Mouse (Mus musculus) forebrain, embryonic 12.5 days (tissue): ENCODE results near the gene 6430550D23Rik. TPM values are rescaled to one million over a fixed set of nuclear protein-coding genes. Genes with fewer than 3 reads are reported as not detected.

Experiments used
- ATAC-seq: fragments of 200-750 bp; cut with Nextera tagmentation; 2 replicates; pipeline ENCODE4 v1.8.0; 2017; ENCODE audit warnings: moderate TSS enrichment; ENCODE audit not compliant: low FRiP score
- H3K27ac ChIP-seq: fragments of 300-500 bp; sonication (generic); 2 replicates; pipeline ENCODE4 v1.5.1; 2016; ENCODE audit warnings: mild to moderate bottlenecking
- H3K27me3 ChIP-seq: fragments of 300-500 bp; sonication (generic); 2 replicates; pipeline ENCODE4 v1.6.1; 2016; ENCODE audit warnings: mild to moderate bottlenecking
- H3K36me3 ChIP-seq: fragments of 300-500 bp; sonication (generic); replicated peaks from 2 replicates; pipeline ENCODE4 v1.6.1; 2016; ENCODE audit warnings: mild to moderate bottlenecking
- H3K4me1 ChIP-seq: fragments of 300-500 bp; sonication (generic); 2 replicates; pipeline ENCODE4 v1.6.1; 2016
- H3K4me2 ChIP-seq: fragments of 300-500 bp; sonication (generic); 2 replicates; pipeline ENCODE4 v1.6.1; 2016; ENCODE audit warnings: mild to moderate bottlenecking, moderate library complexity
- H3K4me3 ChIP-seq: fragments of 300-500 bp; sonication (generic); replicated peaks from 2 replicates; pipeline ENCODE4 v1.5.1; 2016; ENCODE audit warnings: mild to moderate bottlenecking
- H3K9ac ChIP-seq: fragments of 300-500 bp; sonication (generic); 2 replicates; pipeline ENCODE4 v1.6.1; 2016; ENCODE audit warnings: mild to moderate bottlenecking
- H3K9me3 ChIP-seq: fragments of 300-500 bp; sonication (generic); 2 replicates; pipeline ENCODE4 v1.6.1; 2016
- WGBS: fragments of 180-500 bp; shearing (Covaris S2); methylation state at CpG from one replicate; pipeline ENCODE4 v1.1.7; 2016; 5-methylcytosine and 5-hydroxymethylcytosine counted together
- polyA plus RNA-seq: library from polyadenylated mRNA; unstranded; fragments of >200 nt; fragmentation: Nextera tagmentation; extraction: Ambion mirVana; gene quantifications from 2 replicates; pipeline ENCODE4 v1.2.1, GENCODE M21; 2016

6430550D23Rik gene
- polyA plus RNA-seq, 1 experiment from 2014 or later = 1.3 TPM

DNA sequence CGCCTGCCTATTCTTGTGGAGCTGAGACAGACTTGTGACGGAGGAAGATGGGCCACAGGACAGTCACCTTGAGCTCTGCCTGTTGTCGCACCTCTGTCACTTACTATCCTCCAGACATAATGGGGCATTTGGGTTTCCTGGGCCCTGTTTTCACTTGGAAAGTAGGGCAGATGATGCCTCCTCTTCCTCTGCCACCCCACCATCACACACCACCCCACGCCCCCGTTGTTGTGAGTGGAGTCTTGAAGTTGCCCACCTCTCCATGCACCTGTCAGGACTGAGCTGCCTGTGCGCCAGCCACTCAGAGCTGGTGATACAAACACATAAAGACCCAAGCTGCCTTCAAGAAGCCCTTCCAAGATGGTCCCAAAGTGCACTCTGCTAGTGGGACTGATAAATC lies 20.6 kb downstream of the 6430550D23Rik start:
- WGBS = 97% methylated on average over 6 of the region's 6 CpGs
- ATAC-seq = no peak
- H3K4me3 ChIP-seq = no peak overlapping the region

DNA sequence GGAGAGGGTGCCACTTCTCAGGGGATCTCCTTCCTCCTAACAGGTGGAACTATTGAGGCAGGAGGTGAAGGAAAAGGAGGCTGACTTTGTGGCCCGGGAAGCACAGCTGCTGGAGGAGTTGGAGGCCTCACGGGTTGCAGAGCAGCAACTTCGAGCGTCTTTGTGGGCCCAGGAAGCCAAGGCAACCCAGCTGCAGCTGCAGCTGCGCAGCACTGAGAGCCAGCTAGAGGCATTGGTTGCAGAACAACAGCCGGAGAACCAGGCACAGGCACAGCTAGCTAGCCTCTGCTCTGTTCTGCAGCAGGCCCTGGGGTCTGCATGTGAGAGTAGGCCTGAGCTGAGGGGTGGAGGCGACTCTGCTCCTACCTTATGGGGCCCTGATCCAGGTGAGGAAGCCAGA lies 22.0 kb downstream of the 6430550D23Rik start:
- H3K4me2 ChIP-seq = no peak overlapping the region
- H3K27me3 ChIP-seq = no peaks in the 10 kb centered on the region
- ATAC-seq = no peak
- no peaks in the 10 kb centered on the region for H3K4me1 ChIP-seq
- H3K36me3 ChIP-seq = peaks cover 99% of the 10 kb centered on the region
- H3K9me3 ChIP-seq = no peaks in the 10 kb centered on the region
- H3K9ac ChIP-seq = no peak overlapping the region
- WGBS = 93% methylated on average over 7 of the region's 7 CpGs
- no peak overlapping the region for H3K4me3 ChIP-seq
- H3K27ac ChIP-seq = no peak overlapping the region

More for the DNA sequence above, 20.6 kb downstream of the 6430550D23Rik start:
- H3K4me2 ChIP-seq = no peak overlapping the region
- H3K9me3 ChIP-seq = no peaks in the 10 kb centered on the region
- H3K27ac ChIP-seq = no peak overlapping the region
- peaks cover 99% of the 10 kb centered on the region for H3K36me3 ChIP-seq
- H3K27me3 ChIP-seq = no peaks in the 10 kb centered on the region
- H3K4me1 ChIP-seq = no peaks in the 10 kb centered on the region
- no peak overlapping the region for H3K9ac ChIP-seq

DNA sequence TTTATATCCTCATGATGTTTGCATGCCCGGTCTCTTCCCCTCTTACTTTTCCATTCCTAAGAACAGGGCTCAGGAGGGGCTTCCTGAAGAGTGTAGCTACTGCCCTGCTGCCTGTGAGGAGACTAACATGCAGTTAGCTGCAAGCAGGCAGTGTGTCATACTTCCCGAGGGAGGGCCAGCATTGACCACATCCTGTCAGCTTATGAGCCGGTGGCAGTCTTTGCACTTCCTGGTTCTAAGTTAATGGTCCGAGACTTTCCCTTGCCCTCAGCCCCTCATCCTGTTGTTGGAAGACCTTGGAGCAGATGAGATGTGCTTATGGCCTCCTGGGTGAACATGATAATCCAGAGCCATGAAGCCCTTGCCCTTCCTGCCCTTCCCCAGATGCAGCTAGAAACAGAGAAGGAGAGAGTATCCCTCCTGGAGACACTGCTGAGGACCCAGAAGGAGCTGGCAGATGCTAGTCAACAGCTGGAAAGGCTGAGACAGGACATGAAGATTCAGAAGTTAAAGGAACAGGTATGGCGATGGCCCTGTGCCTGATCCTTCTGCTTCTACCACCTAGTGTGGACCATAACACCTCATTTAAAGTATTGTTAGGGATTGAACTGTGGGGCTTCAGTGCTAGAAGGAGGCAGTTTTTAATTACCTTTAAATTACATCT lies 28.3 kb downstream of the 6430550D23Rik start:
- ATAC-seq = no peak
- no peak overlapping the region for H3K4me2 ChIP-seq
- H3K27me3 ChIP-seq = no peaks in the 10 kb centered on the region
- H3K36me3 ChIP-seq = peaks cover 94% of the 10 kb centered on the region
- H3K27ac ChIP-seq = no peak overlapping the region
- no peak overlapping the region for H3K9ac ChIP-seq
- H3K4me1 ChIP-seq = no peaks in the 10 kb centered on the region
- 93% methylated on average over 5 of the region's 5 CpGs for WGBS
- H3K4me3 ChIP-seq = no peak overlapping the region
- H3K9me3 ChIP-seq = no peaks in the 10 kb centered on the region

DNA sequence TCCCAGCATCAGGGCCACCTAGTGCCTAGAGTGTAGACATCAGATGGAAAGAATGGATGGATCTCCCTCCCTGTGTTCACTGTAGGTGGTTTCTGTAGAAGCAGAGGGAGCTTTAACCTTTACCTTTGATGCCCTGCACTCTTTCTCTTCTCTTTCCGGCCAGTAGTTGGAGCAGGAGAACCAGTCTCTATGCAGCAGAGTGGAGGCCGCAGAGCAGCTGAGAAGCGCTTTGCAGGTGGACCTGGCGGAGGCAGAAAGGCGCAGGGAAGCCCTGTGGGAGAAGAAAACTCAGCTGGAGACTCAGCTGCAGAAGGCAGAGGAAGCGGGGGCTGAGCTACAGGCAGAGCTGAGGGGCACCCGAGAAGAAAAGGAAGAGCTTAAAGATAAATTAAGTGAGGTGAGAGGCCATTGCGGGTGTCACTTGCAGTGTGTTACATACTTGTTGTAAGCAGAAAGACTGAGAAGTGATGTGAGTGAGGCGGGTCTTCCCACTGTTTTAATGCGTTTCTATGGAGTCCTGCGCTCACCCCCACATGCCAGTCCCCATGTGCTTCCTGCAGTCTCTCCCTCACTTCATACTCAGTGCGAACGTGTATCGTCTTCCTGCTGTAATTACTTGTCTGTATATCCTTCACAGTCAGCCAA lies 33.6 kb downstream of the 6430550D23Rik start:
- 84% methylated on average over 14 of the region's 14 CpGs for WGBS
- Histone ChIP-seq H3K4me1 (no peaks in the 10 kb centered on the region), H3K4me2 (no peak overlapping the region), H3K4me3 (no peak overlapping the region), H3K9me3 (no peaks in the 10 kb centered on the region), H3K27ac (no peak overlapping the region), H3K9ac (no peak overlapping the region), H3K27me3 (no peaks in the 10 kb centered on the region), H3K36me3 (peaks cover 90% of the 10 kb centered on the region)
- ATAC-seq = no peak

- 86% methylated on average over 6 of the region's 6 CpGs for WGBS
- Histone ChIP-seq H3K4me1 (no peaks in the 10 kb centered on the region), H3K4me2 (no peak overlapping the region), H3K4me3 (no peak overlapping the region), H3K27me3 (no peaks in the 10 kb centered on the region), H3K36me3 (peaks cover 90% of the 10 kb centered on the region), H3K27ac (no peak overlapping the region), H3K9me3 (no peaks in the 10 kb centered on the region), H3K9ac (no peak overlapping the region)
- no peak for ATAC-seq
Observed at GRCm38 (mm10) chr2:155973348-155973747, 34.4 kb downstream of the 6430550D23Rik start.

DNA sequence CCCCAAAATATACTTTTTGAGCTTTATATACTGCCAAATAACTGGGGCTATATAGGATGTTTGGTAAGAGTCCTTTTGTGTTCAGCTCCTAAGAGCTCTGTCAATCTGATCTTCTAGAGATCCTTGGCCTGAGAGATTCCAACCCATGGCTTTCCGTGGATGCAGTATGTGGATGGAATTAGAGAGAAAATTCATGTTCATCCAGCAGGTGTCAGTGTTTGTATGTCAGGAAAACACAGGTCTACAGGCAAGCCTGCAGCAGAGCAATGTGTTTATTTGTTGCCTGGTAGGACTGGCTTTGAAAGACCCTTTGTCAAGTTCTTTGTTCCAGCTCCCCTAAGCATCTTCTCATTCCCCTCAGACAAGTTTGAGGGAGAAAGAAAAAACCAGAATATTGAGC lies 44.8 kb downstream of the 6430550D23Rik start:
- 54% methylated on average over 1 of the region's 1 CpGs for WGBS
- H3K27ac ChIP-seq = no peak overlapping the region
- H3K36me3 ChIP-seq = peaks cover 68% of the 10 kb centered on the region
- no peaks in the 10 kb centered on the region for H3K4me1 ChIP-seq
- ATAC-seq = no peak
- no peaks in the 10 kb centered on the region for H3K9me3 ChIP-seq
- H3K4me3 ChIP-seq = no peak overlapping the region
- no peak overlapping the region for H3K4me2 ChIP-seq
- no peaks in the 10 kb centered on the region for H3K27me3 ChIP-seq
- H3K9ac ChIP-seq = no peak overlapping the region

DNA sequence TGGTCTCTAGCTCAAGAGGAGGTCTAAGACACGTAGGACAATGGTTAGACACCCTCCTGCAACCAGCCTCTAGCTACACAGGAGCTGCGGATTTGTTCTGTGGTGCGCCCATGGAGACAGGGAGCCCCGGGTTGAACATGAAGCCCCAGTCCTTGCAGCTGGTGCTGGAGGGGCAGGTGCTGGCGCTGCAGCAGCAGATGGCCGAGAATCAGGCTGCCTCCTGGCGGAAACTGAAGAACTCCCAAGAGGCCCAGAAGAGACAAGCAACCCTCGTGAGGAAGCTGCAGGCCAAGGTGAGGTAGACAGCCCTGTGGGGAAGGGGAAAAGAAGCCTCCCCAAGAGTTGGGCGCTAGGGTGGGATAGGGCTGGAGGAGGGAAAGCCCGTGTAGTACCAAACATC lies 45.9 kb downstream of the 6430550D23Rik start:
- peaks cover 57% of the 10 kb centered on the region for H3K36me3 ChIP-seq
- H3K27me3 ChIP-seq = no peaks in the 10 kb centered on the region
- peaks cover 9% of the 10 kb centered on the region for H3K4me1 ChIP-seq
- H3K9me3 ChIP-seq = no peaks in the 10 kb centered on the region
- no peak overlapping the region for H3K27ac ChIP-seq
- no peak for ATAC-seq
- H3K4me2 ChIP-seq = no peak overlapping the region
- no peak overlapping the region for H3K4me3 ChIP-seq
- 83% methylated on average over 10 of the region's 10 CpGs for WGBS
- no peak overlapping the region for H3K9ac ChIP-seq

DNA sequence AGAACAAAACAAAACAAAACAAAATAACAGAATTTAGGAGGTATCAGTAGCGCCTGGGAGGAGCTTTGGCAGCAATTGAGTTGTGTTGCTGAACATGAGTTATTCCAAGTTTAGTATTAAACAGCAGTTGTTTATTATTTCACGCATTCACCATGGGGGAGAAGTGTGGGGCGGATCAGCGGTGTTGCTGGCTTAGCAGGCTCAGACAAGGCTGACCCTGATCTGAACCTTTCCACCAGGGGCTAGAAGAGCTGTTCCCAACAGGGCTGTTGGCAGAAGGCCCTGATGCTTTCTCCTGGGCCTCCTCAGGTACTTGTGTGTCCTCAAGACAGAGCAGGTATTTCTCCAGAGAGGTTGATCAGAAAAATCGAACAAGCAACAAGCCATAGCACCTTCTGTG lies 47.8 kb downstream of the 6430550D23Rik start:
- peaks cover 40% of the 10 kb centered on the region for H3K36me3 ChIP-seq
- H3K9ac ChIP-seq = no peak overlapping the region
- no peaks in the 10 kb centered on the region for H3K9me3 ChIP-seq
- H3K4me1 ChIP-seq = peaks cover 9% of the 10 kb centered on the region
- H3K4me2 ChIP-seq = no peak overlapping the region
- WGBS = 98% methylated on average over 5 of the region's 5 CpGs
- no peak for ATAC-seq
- no peak overlapping the region for H3K27ac ChIP-seq
- no peaks in the 10 kb centered on the region for H3K27me3 ChIP-seq
- H3K4me3 ChIP-seq = no peak overlapping the region

DNA sequence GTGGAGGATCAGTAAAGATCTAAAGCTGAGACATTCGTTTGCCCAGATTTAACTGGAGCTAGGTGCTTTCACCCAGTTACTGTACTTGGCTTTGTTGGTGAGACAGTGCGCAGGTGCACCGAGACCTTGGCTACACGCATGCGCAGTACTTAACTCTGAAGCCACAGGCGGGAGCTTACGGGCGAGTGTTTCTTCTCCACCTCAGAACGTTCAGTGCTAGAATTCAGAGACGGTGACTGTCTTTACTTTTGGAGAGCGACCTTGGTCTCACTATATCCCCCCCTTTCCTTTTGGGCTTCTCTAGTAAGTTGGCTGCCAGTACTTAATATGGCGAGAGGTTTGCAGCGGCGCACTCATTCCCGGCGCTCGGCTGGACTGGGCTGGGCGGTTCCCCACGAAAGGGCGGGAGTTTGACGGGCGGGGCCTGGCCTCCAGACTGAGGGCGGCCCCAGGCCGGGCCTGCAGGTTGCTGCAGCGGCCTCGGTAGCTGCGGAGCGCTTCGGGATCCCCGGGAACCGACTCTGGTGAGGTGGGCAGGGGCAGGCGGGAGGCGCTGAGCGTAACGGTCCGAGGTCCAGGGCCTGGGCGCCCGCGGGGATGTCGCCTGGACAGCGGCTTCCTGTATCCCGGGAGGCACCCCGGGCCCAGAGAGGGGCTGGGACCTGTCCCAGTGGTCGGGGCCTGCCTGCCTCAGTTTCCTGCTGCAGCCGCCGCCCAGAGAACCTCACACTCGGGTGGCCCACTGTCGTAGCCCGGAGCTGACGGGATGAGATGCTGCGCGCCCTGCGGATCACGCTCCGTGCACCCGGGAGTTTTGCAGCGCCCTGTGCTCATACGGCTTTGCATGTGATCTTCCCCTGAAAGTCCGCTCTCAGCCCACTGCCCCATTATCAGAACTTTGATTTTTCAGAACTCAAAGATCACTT lies 51.4 kb downstream of the 6430550D23Rik start, which contains the start of gene Cep250:
Gene Cep250 (plus strand): TSS at position 325 of the 926 bp plus-strand sequence.
- ATAC-seq = peak; percentile 96
- Histone ChIP-seq H3K4me3 (peak within 1 kb of the TSS; percentile 92), H3K9ac (peak within 1 kb of the TSS; percentile 94), H3K9me3 (no peaks in the 10 kb centered on the region), H3K4me1 (peaks cover 9% of the 10 kb centered on the region), H3K36me3 (peaks cover 9% of the 10 kb centered on the region; the same call in 1 of the 2 replicates), H3K27me3 (peaks cover 10% of the 10 kb centered on the region), H3K4me2 (peak within 1 kb of the TSS; percentile 68), H3K27ac (peak within 1 kb of the TSS; percentile 90)
- WGBS = under 1% methylated on average over 59 of the region's 59 CpGs

- H3K27me3 ChIP-seq = peaks cover 18% of the 10 kb centered on the region
- H3K9ac ChIP-seq = no peak overlapping the region
- no peaks in the 10 kb centered on the region for H3K9me3 ChIP-seq
- ATAC-seq = no peak
- H3K4me1 ChIP-seq = peaks cover 10% of the 10 kb centered on the region
- H3K4me2 ChIP-seq = no peak overlapping the region
- H3K4me3 ChIP-seq = no peak overlapping the region
- H3K27ac ChIP-seq = no peak overlapping the region
- H3K36me3 ChIP-seq = no peaks in the 10 kb centered on the region
Observed at GRCm38 (mm10) chr2:155952006-155952405, 55.8 kb downstream of the 6430550D23Rik start.

DNA sequence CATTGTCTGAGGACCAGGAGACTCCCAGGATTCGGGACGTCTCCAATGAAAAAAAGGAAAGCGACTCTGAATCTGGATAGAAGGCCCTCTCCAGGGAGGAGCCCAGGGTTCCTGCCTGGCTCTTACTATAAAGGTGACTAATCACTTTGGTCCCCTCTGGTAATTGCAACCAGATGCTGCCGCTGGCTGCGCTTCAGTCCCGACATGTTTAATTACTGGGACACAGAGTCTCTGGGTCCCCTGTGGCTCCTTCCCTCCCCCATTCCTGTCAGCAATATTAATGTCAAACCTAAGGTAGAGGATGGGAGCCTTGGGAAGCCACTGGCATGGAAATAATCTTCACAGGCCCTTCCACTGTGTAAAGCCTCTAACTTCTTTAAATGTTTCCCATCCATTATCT lies 58.4 kb downstream of the 6430550D23Rik start:
- H3K9me3 ChIP-seq = no peaks in the 10 kb centered on the region
- no peak for ATAC-seq
- H3K27me3 ChIP-seq = peaks cover 19% of the 10 kb centered on the region
- no peaks in the 10 kb centered on the region for H3K36me3 ChIP-seq
- H3K4me3 ChIP-seq = no peak overlapping the region
- peaks cover 35% of the 10 kb centered on the region for H3K4me1 ChIP-seq
- H3K4me2 ChIP-seq = no peak overlapping the region
- 18% methylated on average over 6 of the region's 6 CpGs for WGBS
- peak overlapping the region; percentile 7; the same call in 1 of the 2 replicates for H3K9ac ChIP-seq
- no peak overlapping the region for H3K27ac ChIP-seq

DNA sequence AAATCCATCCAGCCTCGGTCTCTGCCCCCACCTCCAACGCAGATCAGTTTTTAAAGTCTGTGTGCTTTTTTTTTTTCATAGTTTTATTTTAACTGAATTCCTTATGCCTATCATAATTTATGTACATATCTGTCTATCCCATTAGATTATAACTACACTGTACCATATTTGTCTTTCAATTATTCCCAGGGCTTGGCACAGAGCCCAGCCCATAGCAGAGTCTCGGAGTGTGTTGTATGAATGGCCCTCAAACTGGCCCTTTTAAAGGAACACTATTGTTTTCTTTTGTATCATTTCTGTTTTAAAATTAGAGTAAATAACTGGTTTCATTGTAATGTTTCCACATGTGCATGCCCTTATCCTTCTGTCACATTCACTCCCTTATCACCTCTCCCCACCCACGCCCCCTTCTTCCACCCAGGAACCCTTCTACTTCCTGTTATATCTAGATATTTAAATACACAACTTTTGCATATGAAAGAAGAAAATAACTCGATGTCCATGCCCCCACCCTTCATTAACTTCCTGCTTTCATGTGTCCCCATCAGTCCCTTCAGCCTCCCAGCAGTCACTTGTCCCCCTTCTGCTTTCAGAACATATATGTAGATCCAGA lies 60.3 kb downstream of the 6430550D23Rik start:
- peaks cover 48% of the 10 kb centered on the region for H3K4me1 ChIP-seq
- no peak overlapping the region for H3K27ac ChIP-seq
- 66% methylated on average over 5 of the region's 5 CpGs for WGBS
- H3K9ac ChIP-seq = no peak overlapping the region
- no peak for ATAC-seq
- H3K4me2 ChIP-seq = no peak overlapping the region
- H3K27me3 ChIP-seq = peaks cover 14% of the 10 kb centered on the region
- no peaks in the 10 kb centered on the region for H3K9me3 ChIP-seq
- H3K36me3 ChIP-seq = no peaks in the 10 kb centered on the region
- no peak overlapping the region for H3K4me3 ChIP-seq
